Mouse (Mus musculus): ENCODE results near the gene Sh3rf3.

GRCm38 (mm10) chr10:59119811-59120210, 306.7 kb downstream of the Sh3rf3 start:
- TF ChIP-seq CTCF (IDR thresholded peaks at IDR 0.05; ENCODE audit: low read depth) (no peak), EP300 (IDR thresholded peaks at IDR 0.05; ENCODE audit: low read depth) (no peak)
